Mouse (Mus musculus) E14TG2a.4 (cell line): ENCODE results near the gene Tchh.

ENCODE experiments used
- CTCF ChIP-seq: conservative IDR thresholded peaks from 2 replicates; pipeline ENCODE4 v1.5.1; 2014; ENCODE audit warnings: low read length
- NANOG ChIP-seq: IDR thresholded peaks from 2 replicates; pipeline ENCODE4 v1.6.1; 2014; ENCODE audit warnings: borderline replicate concordance, low read length, mixed read lengths
- POU5F1 ChIP-seq: IDR thresholded peaks from 2 replicates; pipeline ENCODE4 v1.6.1; 2014; ENCODE audit warnings: low read length, borderline replicate concordance

GRCm38 (mm10) chr3:93393366-93393765 is 48.8 kb upstream of the Tchh start, which contains the start of gene Rptn:
- TF ChIP-seq CTCF (no peak), POU5F1 (no peak), NANOG (no peak)
